Mouse (Mus musculus): Measurements from ENCODE around the gene Abca5. TPM values are rescaled to one million over a fixed set of nuclear protein-coding genes. Genes with fewer than 3 reads are reported as not detected.
A peak's percentile ranks its signal among the peaks of the same experiment; 100 is the strongest.

Gene Abca5
- total RNA-seq (2014; rRNA removed): 17.2 and 23.9 TPM in 2 replicates
- polyA plus RNA-seq (2015; fragmentation: Nextera tagmentation; extraction: Ambion mirVana): 7.3 and 8.3 TPM in 2 replicates

DNA sequence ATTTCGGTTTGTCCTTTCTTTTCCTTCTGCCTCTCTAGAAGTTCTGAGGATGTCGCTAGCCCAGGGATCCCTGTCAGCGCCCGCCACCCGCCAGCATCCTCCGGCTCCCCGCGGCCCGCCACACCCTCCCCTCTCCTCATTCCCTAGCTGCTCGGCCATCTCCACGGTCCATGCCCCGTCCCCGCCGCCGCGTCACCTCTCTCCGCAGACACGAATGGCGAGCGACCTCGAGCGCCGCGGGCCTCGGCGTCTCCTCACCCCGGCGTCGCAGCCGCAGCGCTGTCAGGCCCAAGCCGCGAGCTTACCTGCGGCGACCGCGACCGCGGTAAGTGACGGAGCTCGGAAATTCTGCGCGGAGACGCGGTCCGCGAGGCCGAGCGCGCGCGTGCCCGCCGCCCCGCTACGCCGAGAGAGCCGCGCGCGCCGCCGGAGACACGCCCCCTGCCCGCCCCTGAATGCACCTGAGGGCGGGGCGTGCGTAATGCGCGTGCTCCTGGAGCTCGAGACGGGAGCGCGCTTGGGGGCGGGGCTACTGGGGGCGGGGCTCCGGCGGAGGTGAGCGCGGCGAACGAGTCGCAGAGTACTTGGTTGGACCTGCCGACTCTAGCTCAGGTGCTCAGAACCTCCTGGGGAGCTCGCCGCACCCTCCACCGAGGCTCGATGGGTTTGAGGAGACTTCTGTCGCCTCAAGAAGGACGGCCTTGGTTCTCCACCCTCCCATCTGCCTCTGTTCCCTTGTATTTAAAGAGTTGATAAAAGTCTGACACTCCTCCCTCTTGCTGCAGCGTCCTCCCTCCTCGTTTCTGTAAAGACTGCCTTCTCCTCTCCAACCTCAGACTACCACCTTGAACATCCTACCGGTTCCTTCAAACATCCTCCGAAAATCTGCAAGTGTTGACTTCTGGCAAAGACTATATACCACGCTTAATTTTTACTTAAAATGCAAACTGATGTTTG, at the start of gene Abca5:
Gene Abca5, minus strand, starts transcription at position 428 of the 957 bp plus-strand sequence.
- Histone ChIP-seq H3K27me3 (ENCODE audit: insufficient read depth, low read length) (no peaks in the 10 kb centered on the region), H3K9me3 (ENCODE audit: low read length) (no peaks in the 10 kb centered on the region), H3K4me2 (ENCODE audit: low read depth) (peak within 1 kb of the TSS; percentile 82), H3K4me1 (ENCODE audit: insufficient read depth) (no peaks in the 10 kb centered on the region), H3K4me3 (ENCODE audit: low read depth, low read length) (peak within 1 kb of the TSS; percentile 78), H3K9ac (peak within 1 kb of the TSS; percentile 89), H3K36me3 (ENCODE audit: insufficient read depth) (no peaks in the 10 kb centered on the region), H3K27ac (ENCODE audit: low read depth, low read length) (peak within 1 kb of the TSS; percentile 74)
- under 1% methylated on average over 89 of the region's 95 CpGs for WGBS
- TF ChIP-seq CTCF (IDR thresholded peaks at IDR 0.05; ENCODE audit: low read depth): no peak
- peak; percentile 94 for ATAC-seq
- peak; percentile 96 for DNase-seq

GRCm38 (mm10) chr11:110385487-110385886, 48.0 kb upstream of the Abca5 start:
- H3K36me3 ChIP-seq (ENCODE audit: insufficient read depth): no peaks in the 10 kb centered on the region
- H3K4me3 ChIP-seq (ENCODE audit: low read depth, low read length): no peak overlapping the region
- no peak overlapping the region for H3K27ac ChIP-seq (ENCODE audit: low read depth, low read length)
- no peaks in the 10 kb centered on the region for H3K27me3 ChIP-seq (ENCODE audit: insufficient read depth, low read length)
- no peak overlapping the region for H3K4me2 ChIP-seq (ENCODE audit: low read depth)
- no peaks in the 10 kb centered on the region for H3K9me3 ChIP-seq (ENCODE audit: low read length)
- no peak overlapping the region for H3K9ac ChIP-seq
- H3K4me1 ChIP-seq (ENCODE audit: insufficient read depth): no peaks in the 10 kb centered on the region
- no peak for DNase-seq
- TF ChIP-seq CTCF (IDR thresholded peaks at IDR 0.05; ENCODE audit: low read depth): no peak
- WGBS: 86% methylated on average over 2 of the region's 2 CpGs
- ATAC-seq: no peak

DNA sequence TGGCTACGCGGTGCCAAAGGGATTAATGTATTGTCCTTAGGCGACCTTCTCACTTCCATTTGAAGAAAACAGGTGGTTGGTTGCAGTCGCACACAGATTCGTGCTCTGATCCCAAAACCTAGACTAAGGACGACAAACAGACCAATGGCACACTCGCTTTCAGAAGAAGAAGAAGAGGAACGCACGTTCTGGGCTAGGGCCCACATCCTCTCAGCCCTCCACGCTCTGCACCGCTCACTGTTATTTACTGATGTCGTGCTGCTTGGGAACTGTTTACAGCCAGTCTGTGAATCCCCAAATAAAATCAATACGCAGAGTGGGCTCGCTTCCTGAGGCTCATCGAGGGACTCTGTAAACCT, 42.8 kb upstream of the Abca5 start:
- no peaks in the 10 kb centered on the region for H3K4me1 ChIP-seq (ENCODE audit: insufficient read depth)
- no peaks in the 10 kb centered on the region for H3K27me3 ChIP-seq (ENCODE audit: insufficient read depth, low read length)
- peak; percentile 27; the same call in 1 of the 2 replicates for ATAC-seq
- no peak for TF ChIP-seq CTCF (IDR thresholded peaks at IDR 0.05; ENCODE audit: low read depth)
- H3K9me3 ChIP-seq (ENCODE audit: low read length): no peaks in the 10 kb centered on the region
- no peak for DNase-seq
- peak overlapping the region; percentile 24 for H3K4me3 ChIP-seq (ENCODE audit: low read depth, low read length)
- H3K27ac ChIP-seq (ENCODE audit: low read depth, low read length): no peak overlapping the region
- H3K36me3 ChIP-seq (ENCODE audit: insufficient read depth): no peaks in the 10 kb centered on the region
- WGBS: 20% methylated on average over 15 of the region's 15 CpGs
- peak overlapping the region; percentile 51 for H3K4me2 ChIP-seq (ENCODE audit: low read depth)
- 0 out of 2 replicates have a peak overlapping the region, but pooled peaks have one; percentile 19 for H3K9ac ChIP-seq

GRCm38 (mm10) chr11:110379661-110380309, 42.3 kb upstream of the Abca5 start:
- DNase-seq (peak; percentile 57), ATAC-seq (peak; percentile 58)
- Histone ChIP-seq H3K4me2 (ENCODE audit: low read depth) (peak overlapping the region; percentile 51), H3K9ac (peak overlapping the region; percentile 19; the same call in 1 of the 2 replicates), H3K36me3 (ENCODE audit: insufficient read depth) (no peaks in the 10 kb centered on the region), H3K27me3 (ENCODE audit: insufficient read depth, low read length) (no peaks in the 10 kb centered on the region), H3K4me1 (ENCODE audit: insufficient read depth) (no peaks in the 10 kb centered on the region), H3K27ac (ENCODE audit: low read depth, low read length) (no peak overlapping the region), H3K9me3 (ENCODE audit: low read length) (no peaks in the 10 kb centered on the region), H3K4me3 (ENCODE audit: low read depth, low read length) (peak overlapping the region; percentile 24)
- TF ChIP-seq CTCF (IDR thresholded peaks at IDR 0.05; ENCODE audit: low read depth): no peak
- 11% methylated on average over 20 of the region's 20 CpGs for WGBS

- no peak for ATAC-seq
- H3K4me1 ChIP-seq (ENCODE audit: insufficient read depth): no peaks in the 10 kb centered on the region
- H3K9me3 ChIP-seq (ENCODE audit: low read length): no peaks in the 10 kb centered on the region
- H3K4me3 ChIP-seq (ENCODE audit: low read depth, low read length): no peak overlapping the region
- H3K36me3 ChIP-seq (ENCODE audit: insufficient read depth): no peaks in the 10 kb centered on the region
- DNase-seq: peak; percentile 17
- H3K9ac ChIP-seq: no peak overlapping the region
- H3K27me3 ChIP-seq (ENCODE audit: insufficient read depth, low read length): no peaks in the 10 kb centered on the region
- TF ChIP-seq CTCF (IDR thresholded peaks at IDR 0.05; ENCODE audit: low read depth): no peak
- 71% methylated on average over 9 of the region's 9 CpGs for WGBS
- no peak overlapping the region for H3K27ac ChIP-seq (ENCODE audit: low read depth, low read length)
- H3K4me2 ChIP-seq (ENCODE audit: low read depth): no peak overlapping the region
Observed at GRCm38 (mm10) chr11:110374036-110374435, 36.5 kb upstream of the Abca5 start.

DNA sequence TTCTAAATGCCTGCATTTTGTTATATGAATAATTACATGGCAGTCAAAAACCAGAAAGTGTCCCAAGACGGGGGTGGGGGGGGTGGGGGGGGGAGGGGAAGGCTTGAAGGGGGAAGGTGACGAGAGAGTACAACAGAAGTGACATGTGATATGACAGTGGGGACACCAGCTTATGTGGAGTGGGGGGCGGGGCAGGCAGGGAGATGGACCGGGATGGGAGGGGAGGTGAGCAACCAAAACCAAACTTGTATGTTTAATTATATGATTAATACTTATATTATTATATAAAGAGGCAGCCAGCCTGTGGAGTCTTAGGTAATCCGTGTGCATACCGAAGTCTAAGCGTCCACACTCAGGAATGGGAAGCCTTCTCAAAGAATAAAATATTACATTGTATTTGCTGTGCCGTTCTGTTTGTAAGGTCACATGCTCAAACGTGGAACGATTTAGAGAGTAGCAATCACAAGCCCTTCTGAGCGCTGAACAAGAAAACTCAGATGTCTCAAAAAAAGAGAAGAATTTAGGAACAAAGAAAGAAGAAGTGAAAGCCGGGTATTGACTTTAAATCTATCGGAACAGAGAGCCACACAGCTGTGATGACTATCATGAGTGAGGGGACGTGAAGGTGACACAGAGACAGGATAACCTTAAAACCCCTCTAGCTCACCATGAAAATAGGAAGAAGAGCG, 34.9 kb upstream of the Abca5 start:
- H3K27me3 ChIP-seq (ENCODE audit: insufficient read depth, low read length): no peaks in the 10 kb centered on the region
- no peak overlapping the region for H3K4me3 ChIP-seq (ENCODE audit: low read depth, low read length)
- DNase-seq: no peak
- H3K4me2 ChIP-seq (ENCODE audit: low read depth): no peak overlapping the region
- H3K9me3 ChIP-seq (ENCODE audit: low read length): no peaks in the 10 kb centered on the region
- no peaks in the 10 kb centered on the region for H3K36me3 ChIP-seq (ENCODE audit: insufficient read depth)
- no peak overlapping the region for H3K27ac ChIP-seq (ENCODE audit: low read depth, low read length)
- 79% methylated on average over 15 of the region's 15 CpGs for WGBS
- no peak for TF ChIP-seq CTCF (IDR thresholded peaks at IDR 0.05; ENCODE audit: low read depth)
- H3K4me1 ChIP-seq (ENCODE audit: insufficient read depth): no peaks in the 10 kb centered on the region
- ATAC-seq: no peak
- no peak overlapping the region for H3K9ac ChIP-seq
